Mouse (Mus musculus) heart, adult 8-10 months (tissue): ENCODE measurements around the gene En1. TPM values are rescaled to one million over a fixed set of nuclear protein-coding genes. Genes with fewer than 3 reads are reported as not detected.

ENCODE experiments used
- DNase-seq: peaks from one replicate; pipeline ENCODE4 v3.0.0; 2022; ENCODE audit warnings: low spot score
- total RNA-seq, 4 experiments: library from RNA; stranded (reverse); gene quantifications; 2 replicates each; pipeline ENCODE4 v1.2.4; 2022

The En1 gene
- total RNA-seq, 4 experiments from 2014 or later, result not detected

DNA sequence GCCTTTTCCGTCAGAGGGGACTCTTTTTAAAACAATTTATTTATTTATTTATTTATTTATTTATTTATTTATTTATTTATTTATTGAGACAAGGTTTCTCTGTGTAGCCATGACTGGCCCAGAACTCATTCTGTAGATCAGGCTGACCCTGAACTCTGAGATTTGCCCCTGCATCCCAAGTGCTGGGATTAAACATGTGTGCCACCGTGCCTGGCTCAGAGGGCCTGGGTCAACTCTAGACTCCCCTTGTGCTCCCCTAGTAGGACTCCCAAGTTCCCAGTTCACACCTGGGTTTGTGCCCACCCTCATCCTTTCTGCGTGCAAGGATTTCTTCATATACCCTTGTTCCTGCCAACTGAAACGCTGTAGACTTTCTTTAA lies 25.4 kb downstream of the En1 start:
- no peak for DNase-seq

GRCm38 (mm10) chr1:120628821-120629220 lies 26.6 kb downstream of the En1 start:
- DNase-seq, result no peak

DNA sequence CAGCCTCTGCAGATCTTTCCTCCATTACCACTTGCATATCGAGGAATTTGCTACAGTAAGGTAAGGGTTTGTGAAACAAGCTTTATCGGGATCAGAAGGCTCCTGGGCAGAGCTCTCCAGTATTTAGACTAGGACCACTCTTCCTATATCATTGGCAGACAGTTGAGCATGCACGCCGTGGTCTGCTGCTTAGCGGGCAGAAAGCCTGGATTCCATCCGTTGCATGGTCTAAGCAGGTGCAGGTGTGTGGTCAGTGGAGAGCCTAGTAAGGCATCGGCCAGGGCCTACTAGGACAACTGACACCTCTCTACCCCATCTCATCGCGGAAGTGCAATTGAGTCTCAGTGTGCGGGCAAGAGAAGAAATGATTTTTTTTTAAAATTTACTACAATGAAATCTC lies 41.2 kb downstream of the En1 start:
- no peak for DNase-seq

- no peak for DNase-seq
These were observed 41.9 kb downstream of the En1 start for GRCm38 (mm10) chr1:120643848-120644711.

- DNase-seq, result no peak
These were observed 42.5 kb downstream of the En1 start for GRCm38 (mm10) chr1:120644755-120645154.

DNA sequence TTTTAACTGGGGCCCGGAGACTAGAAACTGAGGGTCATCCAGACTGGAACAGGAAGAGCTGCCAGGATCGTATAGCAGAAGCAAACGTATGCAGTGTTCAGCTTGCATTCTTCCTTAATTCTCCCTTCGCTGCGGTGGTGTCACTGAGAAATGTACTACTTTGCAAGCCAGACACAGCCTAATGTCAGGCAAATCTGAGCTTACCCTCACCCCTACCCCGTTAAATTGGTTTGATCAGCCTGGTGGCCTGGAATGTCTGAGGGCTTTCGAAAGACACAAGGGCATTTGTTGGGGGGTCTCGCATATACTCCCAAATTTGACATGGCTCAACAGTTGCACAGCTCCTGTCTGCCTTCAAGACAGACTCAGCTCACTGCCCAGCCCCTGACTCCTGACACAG lies 47.9 kb downstream of the En1 start:
- no peak for DNase-seq

DNA sequence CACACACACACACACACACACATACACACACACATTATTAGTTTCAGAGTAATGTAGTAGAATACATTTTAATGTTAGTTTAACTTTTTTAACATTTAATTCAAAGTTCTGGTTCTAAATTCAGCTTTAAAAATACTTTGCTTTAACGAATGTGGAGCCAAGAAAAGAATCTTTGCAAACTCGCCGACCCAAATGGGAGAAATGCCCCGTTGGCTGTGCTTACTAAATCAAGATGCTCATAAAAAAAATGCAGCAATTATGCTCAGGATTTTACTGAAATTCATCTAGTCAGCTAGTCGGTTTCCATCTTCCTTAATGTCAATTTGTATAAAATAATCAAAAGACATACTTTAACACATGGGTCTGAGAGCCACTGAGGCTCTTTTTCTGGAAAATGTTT lies 49.8 kb downstream of the En1 start:
- no peak for DNase-seq

DNA sequence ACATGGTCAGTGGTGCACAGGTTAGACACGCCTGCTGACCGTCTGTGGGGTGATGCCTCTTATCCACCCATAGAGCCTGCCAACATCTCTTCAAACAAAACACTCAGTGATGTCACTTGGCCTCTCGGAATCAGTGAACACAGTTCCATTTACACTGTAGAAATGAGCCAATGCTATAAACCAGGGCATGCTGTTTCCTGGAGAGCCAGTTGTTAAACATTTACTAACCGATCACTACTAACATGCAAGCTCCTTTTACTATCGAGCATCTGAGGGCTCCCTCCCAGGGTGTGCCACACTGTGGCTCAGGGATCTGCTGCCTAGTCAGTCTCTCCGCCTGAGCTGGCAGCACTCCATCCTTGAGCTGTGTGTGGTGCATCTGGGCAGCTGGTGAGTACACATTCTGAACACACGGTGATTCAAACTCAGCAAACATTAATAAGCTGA lies 52.8 kb downstream of the En1 start:
- no peak for DNase-seq

Other genes with a start within 250 kb of the En1 start
- gene Marco, start 97.4 kb upstream of the En1 start, total RNA-seq, result under 1 TPM in 1 of 4 experiments, not detected in 3; 0.17 TPM